12 mouse cellular contexts compared by ENCODE assay signal in the genomic region with DNA sequence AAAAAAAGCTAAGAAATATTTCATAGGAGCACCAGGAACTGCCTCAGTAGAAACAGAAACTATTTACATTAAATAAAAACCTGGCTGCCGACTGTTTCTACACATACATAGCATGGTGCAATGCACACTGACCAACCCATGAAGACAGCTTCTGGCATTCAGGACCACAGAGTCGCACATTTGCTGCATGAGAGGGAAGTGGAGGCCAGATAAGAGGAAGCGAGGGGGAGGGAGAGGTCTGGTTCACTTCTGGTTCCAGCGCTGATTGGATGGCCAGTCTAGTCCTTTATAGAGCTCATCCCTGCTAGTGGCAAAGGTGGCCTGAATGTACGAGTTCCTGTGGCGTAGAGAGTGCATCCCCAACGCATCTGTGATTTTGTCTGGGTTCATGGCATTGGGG.
"Had no signal": no experiment of that assay in that cellular context is flagged by ENCODE, and none has a peak within 500 bp of the region (broad histone marks: within the 10 kb centered on the region; RNA-seq: fewer than 3 reads in every experiment).

No protein-coding gene starts in this region.

- DNase-seq: kidney, adult 8-10 months; kidney, postnatal 10 days; kidney, postnatal 36 days; layer of hippocampus, postnatal 36 days; liver, embryonic 13.5 days; lung, embryonic 14.5 days; retina, postnatal 1 day; right cerebral cortex, postnatal 25 days; thymus, adult 18-20 months; thymus, postnatal 36 days had no signal

- ATAC-seq: lung, postnatal 0 days; midbrain, embryonic 15.5 days had no signal
